Mouse (Mus musculus): Measurements from ENCODE around the gene Mydgf.

The Mydgf gene

DNA sequence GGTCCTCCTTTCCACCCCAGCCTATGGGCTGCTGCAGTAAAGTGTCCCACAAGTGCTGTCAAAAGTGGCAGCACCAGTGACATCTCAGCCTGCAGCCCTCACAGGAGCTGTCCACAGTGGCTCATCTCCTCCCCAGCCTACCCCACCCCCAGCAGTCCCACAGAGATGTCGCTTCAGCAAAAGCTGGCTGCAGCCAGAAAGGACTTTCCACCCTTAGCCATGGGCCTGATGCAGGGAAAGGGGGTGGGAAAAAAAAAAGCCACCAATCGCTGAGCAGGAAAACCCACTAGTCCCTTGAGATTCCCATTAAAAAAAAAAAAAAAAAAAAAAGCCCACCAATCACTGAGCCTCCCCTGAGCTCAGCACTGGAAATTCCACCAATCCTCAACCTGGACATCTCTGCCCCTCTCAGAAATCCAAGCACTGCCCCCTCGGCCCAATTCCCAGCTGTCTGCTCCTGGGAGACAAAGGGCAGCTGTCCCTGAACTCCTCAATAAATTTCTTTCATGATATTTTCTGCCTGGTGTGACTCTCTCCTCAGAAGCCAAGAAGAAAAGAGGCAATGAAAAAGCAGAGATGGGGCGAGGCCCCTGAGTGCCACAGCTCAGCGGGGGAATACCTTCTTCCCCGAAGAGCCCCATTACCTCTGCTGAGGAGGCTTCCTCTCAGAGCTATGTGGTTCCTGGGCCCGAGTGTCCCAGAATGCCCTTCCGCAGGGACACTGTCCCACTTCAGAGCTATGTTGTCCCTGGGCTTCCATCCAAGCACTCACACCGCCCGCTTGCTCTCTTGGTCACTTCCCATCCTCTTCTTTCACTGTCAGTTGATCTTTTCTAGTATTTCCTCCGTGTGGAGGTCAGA lies 1.8 kb upstream of the Mydgf start:
- DNase-seq = no peak

GRCm38 (mm10) chr17:56182975-56183657 lies 604 bp downstream of the Mydgf start:
- DNase-seq = peak in 1 of 2 experiments; percentile 30

DNA sequence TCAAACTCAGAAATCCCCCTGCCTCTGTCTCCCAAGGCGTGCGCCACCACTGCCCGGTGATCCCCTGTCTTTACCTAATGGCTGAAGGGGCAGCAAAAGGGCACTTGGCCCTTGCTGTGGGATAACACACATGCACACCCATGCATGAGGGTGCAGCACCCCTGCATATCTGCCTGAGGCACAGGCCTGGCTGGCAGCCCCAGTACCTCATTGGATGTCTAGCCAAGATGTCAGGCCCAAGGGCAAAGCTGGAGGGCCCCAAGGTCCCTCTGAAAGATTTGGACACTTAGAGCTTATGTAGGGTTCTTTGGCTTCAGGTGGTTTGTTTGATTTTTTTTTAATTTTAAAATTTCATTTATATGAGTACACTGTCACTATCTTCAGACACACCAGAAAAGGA lies 8.3 kb downstream of the Mydgf start:
- DNase-seq = no peak

GRCm38 (mm10) chr17:56173401-56174046 lies 10.2 kb downstream of the Mydgf start:
- no peak for DNase-seq

DNA sequence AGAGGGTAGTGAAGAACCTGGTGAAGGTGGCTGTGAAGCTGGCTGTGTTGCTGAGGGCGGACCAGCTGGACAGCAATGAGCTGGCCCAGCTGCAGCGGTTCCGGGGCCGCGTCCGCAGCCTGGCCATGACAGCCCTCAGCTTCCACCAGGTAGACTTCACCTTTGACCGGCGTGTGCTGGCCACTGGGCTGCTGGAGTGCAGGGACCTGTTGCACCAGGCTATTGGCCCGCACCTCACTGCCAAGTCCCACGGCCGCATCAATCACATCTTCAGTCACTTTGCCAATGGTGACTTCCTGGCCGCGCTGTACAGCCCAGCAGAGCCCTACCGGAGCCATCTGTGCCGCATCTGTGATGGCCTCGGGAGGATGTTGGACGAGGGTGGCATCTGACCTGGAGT lies 11.8 kb downstream of the Mydgf start:
- no peak for DNase-seq

DNA sequence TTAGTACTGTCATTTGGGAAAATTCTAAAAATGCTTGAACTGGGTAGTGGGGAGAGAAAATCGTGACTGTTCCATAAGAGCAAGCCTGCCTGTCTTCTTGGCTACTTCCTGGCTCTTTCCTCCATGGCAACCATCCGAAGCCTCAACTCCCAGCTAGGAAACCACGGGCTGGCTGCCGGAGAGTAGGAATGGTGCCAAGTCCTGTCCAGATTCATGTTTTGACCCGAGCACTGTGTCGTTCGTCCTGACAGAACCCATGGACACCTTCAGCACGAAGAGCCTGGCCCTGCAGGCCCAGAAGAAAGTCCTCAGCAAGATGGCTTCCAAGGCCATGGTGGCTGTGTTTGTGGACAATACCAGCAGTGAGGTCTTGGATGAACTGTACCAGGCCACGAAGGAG lies 12.3 kb downstream of the Mydgf start:
- DNase-seq = no peak

DNA sequence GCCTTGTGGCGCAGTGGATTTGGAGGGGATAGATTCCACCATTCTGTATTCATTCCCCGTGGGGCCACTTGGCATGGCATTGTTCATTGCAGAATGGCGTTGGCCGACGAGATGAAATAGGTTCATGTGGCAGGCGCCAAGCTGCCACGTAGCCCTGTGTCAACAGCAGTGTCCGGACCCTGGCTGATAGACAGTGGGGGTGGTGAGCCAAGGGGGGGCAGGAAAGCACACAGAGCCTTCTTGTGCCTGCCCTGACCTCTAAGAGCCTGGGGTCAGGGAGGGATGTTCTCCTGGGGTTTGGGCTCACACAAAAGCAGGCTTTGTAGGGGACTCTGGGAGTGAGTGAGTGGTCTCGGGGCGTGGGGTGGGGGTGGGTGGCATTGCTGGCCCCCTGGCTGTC lies 13.1 kb downstream of the Mydgf start:
- no peak for DNase-seq

GRCm38 (mm10) chr17:56169830-56170229 lies 13.9 kb downstream of the Mydgf start:
- no peak for DNase-seq

- no peak for DNase-seq
Measured at GRCm38 (mm10) chr17:56165671-56166070, 18.0 kb downstream of the Mydgf start.

DNA sequence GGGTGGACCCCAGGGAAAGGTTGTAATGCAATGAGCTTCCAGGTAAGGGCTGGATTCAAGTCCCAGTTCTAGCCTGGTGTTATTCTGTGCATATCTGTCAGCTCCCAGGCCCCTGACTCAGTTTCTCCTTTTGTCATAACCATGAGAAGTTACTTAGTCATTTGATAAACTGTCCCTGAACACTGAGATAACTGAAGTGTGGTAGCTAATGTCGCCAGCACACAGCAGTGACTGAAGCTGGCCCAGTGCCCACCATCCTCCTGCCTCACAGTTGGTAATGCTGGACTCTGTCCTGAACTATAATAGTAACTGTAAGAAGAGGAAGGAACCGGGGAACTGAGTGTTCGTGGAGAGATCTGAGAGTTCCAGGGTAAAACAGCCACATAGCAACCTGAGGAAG lies 19.2 kb downstream of the Mydgf start:
- no peak for DNase-seq

DNA sequence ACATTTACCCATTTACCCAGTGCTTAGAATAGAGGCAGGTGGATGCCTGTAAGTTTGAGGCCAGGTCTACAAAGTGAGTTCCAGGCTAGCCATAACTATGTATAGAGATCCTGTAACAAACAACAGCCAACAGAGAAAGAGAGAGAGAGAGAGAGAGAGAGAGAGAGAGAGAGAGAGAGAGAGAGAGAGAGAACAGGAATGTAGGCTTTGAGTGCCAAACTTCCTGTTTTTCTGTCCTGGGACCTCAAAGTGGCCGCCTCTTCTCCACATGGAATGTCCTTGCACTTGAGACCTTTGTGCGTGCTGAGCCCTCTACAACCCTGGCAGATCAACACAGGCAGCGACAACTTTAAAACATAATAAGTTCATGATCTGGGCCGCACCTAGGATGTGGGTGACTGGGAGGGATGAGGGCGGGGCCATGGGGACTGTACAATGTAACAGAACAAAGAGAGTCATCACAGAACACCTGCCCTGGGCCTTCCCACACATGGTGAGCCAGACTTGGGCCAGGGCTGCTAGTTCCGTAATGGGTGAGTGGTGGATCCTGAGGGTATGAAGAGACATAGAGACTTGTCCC lies 20.1 kb downstream of the Mydgf start:
- DNase-seq = peak; percentile 70 to 80

- DNase-seq = peak; percentile 92 to 94
Measured at GRCm38 (mm10) chr17:56162231-56162774, 21.4 kb downstream of the Mydgf start, which contains the start of gene Tnfaip8l1. TSS of gene Tnfaip8l1 (plus strand) at chr17:56162477.

- DNase-seq = peak in 1 of 2 experiments; percentile 43
Measured at GRCm38 (mm10) chr17:56159729-56160128, 24.0 kb downstream of the Mydgf start.

DNA sequence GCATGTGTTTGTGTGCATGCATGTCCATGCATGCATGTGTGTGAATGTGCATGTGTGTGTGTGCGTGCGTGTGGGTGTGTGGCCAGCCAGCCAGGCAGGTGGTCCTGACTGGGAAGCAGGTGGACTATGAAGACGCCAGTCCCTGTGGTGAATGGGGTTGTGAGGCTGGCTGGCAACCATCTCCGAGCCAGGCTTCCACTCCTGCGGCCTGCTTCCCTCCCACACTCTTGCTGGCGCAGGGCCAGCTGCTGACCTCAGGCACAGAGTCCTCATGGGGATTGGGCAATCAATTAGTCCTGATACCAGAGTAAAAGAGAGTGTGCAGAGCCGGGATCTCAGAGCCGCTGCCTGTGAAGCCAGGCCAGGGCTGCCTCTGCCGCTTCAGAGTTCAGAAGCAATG lies 30.1 kb downstream of the Mydgf start:
- DNase-seq = no peak

DNA sequence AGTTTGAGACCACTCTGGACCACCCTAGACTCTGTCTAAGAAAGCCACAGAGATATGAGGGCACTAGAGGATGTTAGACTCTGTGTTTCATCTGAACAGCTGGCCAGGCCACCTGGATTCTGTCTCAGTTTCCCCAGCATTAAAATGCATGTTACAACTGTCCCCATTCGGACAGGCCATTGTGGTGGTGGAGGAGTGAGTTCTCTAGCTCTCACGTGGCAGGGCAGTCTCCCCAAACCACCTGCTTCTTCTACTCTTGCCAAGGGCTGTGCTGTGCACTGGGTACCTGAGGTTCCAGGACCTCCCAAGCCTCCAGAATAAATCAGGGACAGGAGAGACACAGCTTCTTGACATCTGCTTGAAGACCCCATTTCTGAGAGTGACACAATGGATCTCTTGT lies 33.8 kb downstream of the Mydgf start:
- DNase-seq = no peak

- no peak for DNase-seq
Measured at GRCm38 (mm10) chr17:56148790-56149618, 34.7 kb downstream of the Mydgf start.

GRCm38 (mm10) chr17:56148280-56148679 lies 35.4 kb downstream of the Mydgf start:
- no peak for DNase-seq

DNA sequence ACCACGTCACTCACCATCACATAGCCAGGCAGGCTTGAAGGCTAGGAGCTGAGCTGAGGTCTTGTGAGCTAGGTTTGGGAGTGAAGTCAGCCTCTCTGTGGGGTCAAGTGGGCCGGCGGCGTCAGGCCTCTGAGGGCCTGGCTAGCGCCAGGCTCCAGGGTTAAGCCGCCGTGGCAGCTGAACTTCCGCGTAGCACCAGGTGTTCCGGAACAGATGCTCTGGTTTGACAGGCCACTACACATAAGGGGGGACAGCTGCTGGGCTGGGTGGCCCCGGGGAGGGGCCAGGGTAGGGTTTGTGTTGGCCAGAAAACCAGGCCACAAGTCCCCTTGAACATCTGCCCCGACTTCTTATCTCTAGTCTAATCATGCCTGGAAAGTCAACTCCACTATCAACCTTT lies 36.3 kb downstream of the Mydgf start:
- DNase-seq = no peak

- no peak for DNase-seq
Measured at GRCm38 (mm10) chr17:56146131-56146530, 37.6 kb downstream of the Mydgf start.

GRCm38 (mm10) chr17:56144546-56144945 lies 39.2 kb downstream of the Mydgf start:
- no peak for DNase-seq

GRCm38 (mm10) chr17:56141702-56142605 lies 41.8 kb downstream of the Mydgf start:
- DNase-seq = peak in 1 of 2 experiments; percentile 43

All from thymus, postnatal 36 days (tissue).